Mouse (Mus musculus): ENCODE results near the gene Ttc39b.

GRCm38 (mm10) chr4:83319736-83320135 lies 4.3 kb downstream of the Ttc39b start:
- TF ChIP-seq CTCF (IDR thresholded peaks at IDR 0.05; ENCODE audit: extremely low read depth, insufficient read length, insufficient replicate concordance, low read depth, low read length) (no peak), POLR2A (IDR thresholded peaks at IDR 0.05; ENCODE audit: low read depth, low read length) (no peak)

Data from small intestine, adult 2 months (tissue).